Mouse (Mus musculus): ENCODE data around the gene Sf1.

Gene Sf1

GRCm38 (mm10) chr19:6375423-6376254 lies 12.1 kb downstream of the Sf1 start:
- DNase-seq (ENCODE audit: low spot score in 2 of 2): no peak

GRCm38 (mm10) chr19:6376255-6376564 lies 12.7 kb downstream of the Sf1 start:
- no peak for DNase-seq (ENCODE audit: low spot score in 2 of 2)

GRCm38 (mm10) chr19:6376643-6377042 lies 13.2 kb downstream of the Sf1 start:
- no peak for DNase-seq (ENCODE audit: low spot score in 2 of 2)

DNA sequence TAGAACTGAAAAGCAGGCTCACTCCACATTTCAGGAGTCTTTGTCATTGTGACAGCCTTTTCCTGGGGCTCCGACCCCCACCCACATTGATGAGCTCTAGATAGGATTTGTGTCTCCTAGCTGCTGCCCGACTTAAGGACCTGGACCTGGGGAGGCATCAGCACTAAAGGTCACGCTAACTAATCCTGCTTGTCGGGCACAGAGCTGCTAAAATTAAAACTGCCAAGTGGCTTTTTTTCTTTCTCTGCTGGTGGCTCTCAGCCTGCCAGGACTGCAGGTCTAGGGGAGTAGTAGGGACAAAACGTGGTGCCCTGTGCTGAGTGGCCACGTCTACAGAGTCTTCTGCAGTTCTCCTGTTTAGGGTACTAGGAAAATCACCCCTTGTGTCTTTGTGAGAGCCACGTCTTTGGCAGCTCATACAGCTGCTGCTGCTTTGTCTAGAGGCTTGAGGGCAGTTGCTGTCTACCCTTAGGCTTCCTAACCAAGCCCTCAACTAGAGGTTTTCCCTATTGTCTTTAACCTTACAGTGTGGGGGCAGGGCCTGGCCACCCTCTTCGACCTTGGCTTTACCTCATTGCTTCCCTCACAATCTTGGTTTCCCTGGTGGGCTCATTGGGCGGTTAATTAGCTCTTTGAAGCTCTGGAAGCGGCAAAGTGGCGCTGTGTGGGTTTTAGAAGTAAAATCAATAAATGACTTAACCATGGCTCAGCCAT lies 14.0 kb downstream of the Sf1 start:
- no peak for DNase-seq (ENCODE audit: low spot score in 2 of 2)

DNA sequence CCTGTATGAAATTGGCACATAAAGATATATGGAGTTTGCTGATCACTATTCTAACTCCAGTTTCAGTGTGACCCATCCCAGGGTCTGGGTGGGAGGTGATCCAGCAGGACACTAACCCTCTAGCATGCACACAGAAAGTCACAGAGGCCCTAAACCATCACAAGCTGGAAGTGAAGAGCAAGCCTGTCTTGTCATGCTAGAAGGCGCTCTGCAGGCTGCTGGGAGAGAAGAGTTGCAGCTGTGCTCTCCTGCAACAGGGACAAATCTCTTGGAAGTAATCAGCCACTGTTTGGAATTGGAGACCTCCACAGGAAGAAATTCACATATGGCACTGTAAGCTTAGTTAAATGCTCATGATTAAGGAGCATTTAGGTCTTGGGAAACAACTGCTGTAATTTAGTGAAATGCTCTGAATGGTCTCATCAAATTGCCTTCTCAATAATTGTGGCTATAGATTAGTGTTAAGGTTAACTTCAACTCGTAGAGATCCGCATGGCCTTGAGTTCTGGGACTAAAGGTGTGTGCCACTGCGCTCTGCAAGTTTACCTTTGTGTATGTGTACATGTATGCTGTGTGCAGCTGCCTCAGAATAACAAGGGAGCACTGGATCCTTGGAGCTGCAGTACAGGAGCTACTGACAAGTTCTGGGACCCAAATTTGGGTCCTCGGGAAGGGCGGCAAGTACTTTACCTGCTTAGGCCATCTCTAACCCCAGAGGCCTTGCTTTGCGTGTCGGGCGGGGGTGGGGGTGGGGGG lies 17.1 kb downstream of the Sf1 start:
- no peak for DNase-seq (ENCODE audit: low spot score in 2 of 2)

GRCm38 (mm10) chr19:6381238-6381637 lies 17.7 kb downstream of the Sf1 start:
- DNase-seq (ENCODE audit: low spot score in 2 of 2): no peak

DNA sequence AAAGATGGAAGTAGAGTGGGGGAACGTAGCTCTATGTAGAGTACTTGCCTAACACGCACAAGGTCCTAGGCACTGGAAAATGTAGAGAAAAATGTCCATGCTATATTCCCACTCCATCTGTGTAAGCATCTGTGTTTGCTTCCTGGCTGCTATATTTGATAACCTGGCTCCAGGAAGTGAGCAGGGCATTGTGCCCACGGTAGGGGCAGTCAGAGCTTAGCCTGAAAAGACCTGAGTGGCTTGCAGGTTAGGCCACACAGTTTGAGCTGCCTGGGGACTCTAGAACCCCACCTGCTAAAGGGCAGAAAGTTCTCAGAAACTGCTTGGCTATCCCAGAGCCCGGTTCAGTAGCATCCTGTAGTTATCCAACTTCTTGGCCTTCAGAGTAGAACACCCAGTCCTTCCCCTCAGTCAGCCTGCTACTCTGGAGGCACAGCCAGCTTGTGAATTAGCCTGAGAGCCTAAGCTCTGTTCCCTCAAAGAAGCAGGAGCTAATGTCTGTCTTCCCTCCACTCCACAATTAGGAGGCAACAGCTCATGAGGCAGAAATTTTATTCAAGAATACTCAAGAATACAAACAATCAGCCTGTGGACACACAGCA lies 18.9 kb downstream of the Sf1 start:
- no peak for DNase-seq (ENCODE audit: low spot score in 2 of 2)

- DNase-seq (ENCODE audit: low spot score in 2 of 2): no peak
Observed at GRCm38 (mm10) chr19:6383470-6383869, 20.0 kb downstream of the Sf1 start.

- DNase-seq (ENCODE audit: low spot score in 2 of 2): peak; percentile 58 to 67
Observed at GRCm38 (mm10) chr19:6384128-6384527, 20.6 kb downstream of the Sf1 start, which contains the start of gene Pygm. TSS of gene Pygm (plus strand) at chr19:6384399.

DNA sequence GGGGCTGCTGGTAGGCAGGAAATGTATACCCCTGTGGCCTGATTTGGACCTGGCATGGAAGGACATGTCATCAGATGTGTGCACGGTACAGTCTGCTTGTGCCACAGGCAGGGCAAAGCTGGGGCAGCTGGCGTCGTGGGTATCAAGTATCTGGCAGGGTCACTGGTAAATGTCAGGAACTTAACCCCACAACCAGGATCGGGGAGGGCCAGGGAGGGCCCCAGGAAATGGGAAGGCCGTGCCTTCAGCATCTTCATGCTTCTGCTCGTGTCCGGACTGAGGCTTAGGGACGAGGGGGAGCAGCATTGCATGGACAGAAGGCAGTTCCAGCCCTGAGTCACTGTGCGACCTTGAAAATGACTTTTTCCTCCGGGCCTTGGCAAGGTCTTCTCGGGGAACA lies 21.5 kb downstream of the Sf1 start:
- DNase-seq (ENCODE audit: low spot score in 2 of 2): no peak

DNA sequence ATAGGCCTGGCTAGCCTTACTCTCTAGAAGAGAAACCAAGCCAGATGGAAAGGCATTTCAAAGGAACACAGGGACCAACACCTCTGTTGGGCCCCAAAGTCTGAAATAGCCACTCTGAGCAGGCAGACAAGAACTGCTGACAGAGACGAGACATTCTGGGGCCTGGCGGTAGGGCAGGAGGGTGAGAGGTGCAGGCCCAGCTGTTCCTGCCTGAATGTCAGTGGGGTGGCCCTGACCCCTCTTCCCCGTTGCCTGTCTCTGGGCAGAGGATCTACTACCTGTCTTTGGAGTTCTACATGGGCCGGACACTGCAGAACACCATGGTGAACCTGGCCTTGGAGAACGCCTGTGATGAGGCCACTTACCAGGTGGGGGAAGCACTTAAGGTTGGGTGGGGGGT lies 21.9 kb downstream of the Sf1 start:
- DNase-seq (ENCODE audit: low spot score in 2 of 2): no peak

- no peak for DNase-seq (ENCODE audit: low spot score in 2 of 2)
Observed at GRCm38 (mm10) chr19:6385821-6386220, 22.3 kb downstream of the Sf1 start.

- DNase-seq (ENCODE audit: low spot score in 2 of 2): no peak
Observed at GRCm38 (mm10) chr19:6386234-6386633, 22.7 kb downstream of the Sf1 start.

GRCm38 (mm10) chr19:6388006-6388405 lies 24.5 kb downstream of the Sf1 start:
- no peak for DNase-seq (ENCODE audit: low spot score in 2 of 2)

- DNase-seq (ENCODE audit: low spot score in 2 of 2): no peak
Observed at GRCm38 (mm10) chr19:6389803-6390202, 26.3 kb downstream of the Sf1 start.

GRCm38 (mm10) chr19:6390251-6390650 lies 26.8 kb downstream of the Sf1 start:
- no peak for DNase-seq (ENCODE audit: low spot score in 2 of 2)

- no peak for DNase-seq (ENCODE audit: low spot score in 2 of 2)
Observed at GRCm38 (mm10) chr19:6392743-6393393, 29.4 kb downstream of the Sf1 start.

- DNase-seq (ENCODE audit: low spot score in 2 of 2): no peak
Observed at GRCm38 (mm10) chr19:6393637-6394036, 30.1 kb downstream of the Sf1 start.

DNA sequence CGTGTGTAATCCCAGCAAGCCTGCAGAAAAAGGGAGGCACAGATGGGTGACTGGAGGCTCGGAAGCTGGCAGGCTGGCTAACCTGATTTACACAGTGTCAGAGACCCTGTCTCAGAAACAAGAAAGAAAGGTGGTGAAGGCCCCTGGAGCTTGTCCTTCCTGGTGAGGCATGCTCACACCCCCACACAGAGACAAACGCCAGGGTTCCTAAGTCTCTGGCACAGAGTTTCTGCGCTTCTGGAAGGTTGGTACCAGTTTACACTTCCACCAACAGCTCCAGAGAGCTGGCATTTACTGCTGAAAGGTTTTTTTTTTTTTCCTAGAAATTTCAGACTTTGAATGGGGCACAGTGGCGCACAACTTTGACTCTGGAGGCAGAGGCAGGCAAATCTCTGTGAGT lies 32.7 kb downstream of the Sf1 start:
- no peak for DNase-seq (ENCODE audit: low spot score in 2 of 2)

GRCm38 (mm10) chr19:6397582-6398249 lies 34.2 kb downstream of the Sf1 start:
- DNase-seq (ENCODE audit: low spot score in 2 of 2): no peak
